Mouse (Mus musculus): ENCODE results near the gene D6Ertd527e. TPM values are rescaled to one million over a fixed set of nuclear protein-coding genes. Genes with fewer than 3 reads are reported as not detected.
A peak's percentile ranks its signal among the peaks of the same experiment; 100 is the strongest.

Gene D6Ertd527e
- polyA plus RNA-seq, 1 experiment from 2014 or later = 0.44 TPM

GRCm38 (mm10) chr6:87116596-87116995 is 12.1 kb downstream of the D6Ertd527e start:
- Histone ChIP-seq H3K9me3 (no peaks in the 10 kb centered on the region), H3K27me3 (no peaks in the 10 kb centered on the region), H3K9ac (no peak overlapping the region), H3K27ac (no peak overlapping the region), H3K4me2 (no peak overlapping the region), H3K4me1 (peaks cover 32% of the 10 kb centered on the region), H3K4me3 (no peak overlapping the region), H3K36me3 (no peaks in the 10 kb centered on the region)
- no peak for ATAC-seq (ENCODE audit: insufficient number of reproducible peaks, low FRiP score, low TSS enrichment, low read depth)
- 73% methylated on average over 7 of the region's 7 CpGs for WGBS

GRCm38 (mm10) chr6:87119066-87119837 is 14.7 kb downstream of the D6Ertd527e start:
- Histone ChIP-seq H3K9ac (no peak overlapping the region), H3K4me3 (no peak overlapping the region), H3K4me1 (peaks cover 21% of the 10 kb centered on the region), H3K27me3 (no peaks in the 10 kb centered on the region), H3K27ac (no peak overlapping the region), H3K36me3 (no peaks in the 10 kb centered on the region), H3K9me3 (no peaks in the 10 kb centered on the region), H3K4me2 (no peak overlapping the region)
- 78% methylated on average over 20 of the region's 20 CpGs for WGBS
- no peak for ATAC-seq (ENCODE audit: insufficient number of reproducible peaks, low FRiP score, low TSS enrichment, low read depth)

GRCm38 (mm10) chr6:87119975-87120374 is 15.4 kb downstream of the D6Ertd527e start:
- no peak overlapping the region for H3K9ac ChIP-seq
- WGBS = 45% methylated on average over 4 of the region's 4 CpGs
- no peak overlapping the region for H3K4me2 ChIP-seq
- H3K27me3 ChIP-seq = no peaks in the 10 kb centered on the region
- H3K4me1 ChIP-seq = peaks cover 21% of the 10 kb centered on the region
- H3K27ac ChIP-seq = no peak overlapping the region
- H3K36me3 ChIP-seq = no peaks in the 10 kb centered on the region
- H3K4me3 ChIP-seq = no peak overlapping the region
- no peaks in the 10 kb centered on the region for H3K9me3 ChIP-seq
- no peak for ATAC-seq (ENCODE audit: insufficient number of reproducible peaks, low FRiP score, low TSS enrichment, low read depth)

- Histone ChIP-seq H3K9ac (no peak overlapping the region), H3K27ac (no peak overlapping the region), H3K27me3 (no peaks in the 10 kb centered on the region), H3K9me3 (no peaks in the 10 kb centered on the region), H3K4me1 (peaks cover 20% of the 10 kb centered on the region), H3K4me3 (no peak overlapping the region), H3K4me2 (no peak overlapping the region), H3K36me3 (no peaks in the 10 kb centered on the region)
- WGBS = 87% methylated on average over 6 of the region's 6 CpGs
- ATAC-seq (ENCODE audit: insufficient number of reproducible peaks, low FRiP score, low TSS enrichment, low read depth) = no peak
Measured at GRCm38 (mm10) chr6:87120661-87121060, 16.1 kb downstream of the D6Ertd527e start.

- no peak for ATAC-seq (ENCODE audit: insufficient number of reproducible peaks, low FRiP score, low TSS enrichment, low read depth)
- no peaks in the 10 kb centered on the region for H3K27me3 ChIP-seq
- no peak overlapping the region for H3K4me3 ChIP-seq
- WGBS = 69% methylated on average over 7 of the region's 7 CpGs
- H3K9ac ChIP-seq = no peak overlapping the region
- H3K4me1 ChIP-seq = peaks cover 14% of the 10 kb centered on the region
- H3K4me2 ChIP-seq = no peak overlapping the region
- H3K36me3 ChIP-seq = no peaks in the 10 kb centered on the region
- no peaks in the 10 kb centered on the region for H3K9me3 ChIP-seq
- H3K27ac ChIP-seq = no peak overlapping the region
Measured at GRCm38 (mm10) chr6:87121961-87122360, 17.4 kb downstream of the D6Ertd527e start.

GRCm38 (mm10) chr6:87123406-87123805 is 18.9 kb downstream of the D6Ertd527e start:
- H3K4me1 ChIP-seq = peaks cover 20% of the 10 kb centered on the region
- H3K9me3 ChIP-seq = no peaks in the 10 kb centered on the region
- no peak overlapping the region for H3K4me3 ChIP-seq
- no peak for ATAC-seq (ENCODE audit: insufficient number of reproducible peaks, low FRiP score, low TSS enrichment, low read depth)
- H3K4me2 ChIP-seq = no peak overlapping the region
- no peak overlapping the region for H3K27ac ChIP-seq
- WGBS = 90% methylated on average over 6 of the region's 6 CpGs
- no peak overlapping the region for H3K9ac ChIP-seq
- H3K27me3 ChIP-seq = no peaks in the 10 kb centered on the region
- H3K36me3 ChIP-seq = no peaks in the 10 kb centered on the region

- H3K4me3 ChIP-seq = no peak overlapping the region
- H3K4me2 ChIP-seq = no peak overlapping the region
- no peaks in the 10 kb centered on the region for H3K9me3 ChIP-seq
- no peak for ATAC-seq (ENCODE audit: insufficient number of reproducible peaks, low FRiP score, low TSS enrichment, low read depth)
- peaks cover 20% of the 10 kb centered on the region for H3K4me1 ChIP-seq
- 87% methylated on average over 4 of the region's 4 CpGs for WGBS
- no peak overlapping the region for H3K9ac ChIP-seq
- no peak overlapping the region for H3K27ac ChIP-seq
- no peaks in the 10 kb centered on the region for H3K27me3 ChIP-seq
- H3K36me3 ChIP-seq = no peaks in the 10 kb centered on the region
Measured at GRCm38 (mm10) chr6:87123973-87124372, 19.4 kb downstream of the D6Ertd527e start.

GRCm38 (mm10) chr6:87127049-87127753 is 22.7 kb downstream of the D6Ertd527e start:
- H3K36me3 ChIP-seq = no peaks in the 10 kb centered on the region; the same call in 1 of the 2 replicates
- 0 out of 2 replicates have a peak, but pooled peaks have one; percentile 14 for ATAC-seq (ENCODE audit: insufficient number of reproducible peaks, low FRiP score, low TSS enrichment, low read depth)

GRCm38 (mm10) chr6:87129861-87130260 is 25.3 kb downstream of the D6Ertd527e start:
- Histone ChIP-seq H3K4me3 (no peak overlapping the region), H3K4me2 (no peak overlapping the region), H3K4me1 (peaks cover 23% of the 10 kb centered on the region), H3K36me3 (peaks cover 6% of the 10 kb centered on the region), H3K27ac (peak overlapping the region; percentile 30; the same call in 1 of the 2 replicates), H3K9ac (no peak overlapping the region), H3K27me3 (no peaks in the 10 kb centered on the region), H3K9me3 (no peaks in the 10 kb centered on the region)
- 72% methylated on average over 8 of the region's 8 CpGs for WGBS
- no peak for ATAC-seq (ENCODE audit: insufficient number of reproducible peaks, low FRiP score, low TSS enrichment, low read depth)

More at GRCm38 (mm10) chr6:87127049-87127753, 22.7 kb downstream of the D6Ertd527e start:
- H3K27ac ChIP-seq = no peak overlapping the region
- no peak overlapping the region for H3K4me2 ChIP-seq
- H3K4me1 ChIP-seq = peaks cover 23% of the 10 kb centered on the region
- H3K4me3 ChIP-seq = no peak overlapping the region
- H3K9ac ChIP-seq = no peak overlapping the region
- 45% methylated on average over 8 of the region's 8 CpGs for WGBS
- H3K27me3 ChIP-seq = no peaks in the 10 kb centered on the region
- no peaks in the 10 kb centered on the region for H3K9me3 ChIP-seq

GRCm38 (mm10) chr6:87130628-87131027 is 26.1 kb downstream of the D6Ertd527e start:
- Histone ChIP-seq H3K9ac (no peak overlapping the region), H3K4me1 (peaks cover 22% of the 10 kb centered on the region), H3K9me3 (no peaks in the 10 kb centered on the region), H3K36me3 (peaks cover 13% of the 10 kb centered on the region), H3K27ac (no peak overlapping the region), H3K4me3 (no peak overlapping the region), H3K27me3 (no peaks in the 10 kb centered on the region), H3K4me2 (no peak overlapping the region)
- no peak for ATAC-seq (ENCODE audit: insufficient number of reproducible peaks, low FRiP score, low TSS enrichment, low read depth)
- 94% methylated on average over 7 of the region's 7 CpGs for WGBS

- H3K4me3 ChIP-seq = no peak overlapping the region
- H3K4me1 ChIP-seq = peaks cover 20% of the 10 kb centered on the region
- no peak overlapping the region for H3K9ac ChIP-seq
- no peak overlapping the region for H3K4me2 ChIP-seq
- no peaks in the 10 kb centered on the region for H3K9me3 ChIP-seq
- no peak for ATAC-seq (ENCODE audit: insufficient number of reproducible peaks, low FRiP score, low TSS enrichment, low read depth)
- peaks cover 18% of the 10 kb centered on the region for H3K36me3 ChIP-seq
- no peaks in the 10 kb centered on the region for H3K27me3 ChIP-seq
- H3K27ac ChIP-seq = no peak overlapping the region
- whole genome bisulfite sequencing = 82% methylated on average over 1 of the region's 1 CpGs
Measured at GRCm38 (mm10) chr6:87131078-87131477, 26.5 kb downstream of the D6Ertd527e start.

GRCm38 (mm10) chr6:87133520-87133919 is 29.0 kb downstream of the D6Ertd527e start:
- Histone ChIP-seq H3K4me1 (peaks cover 11% of the 10 kb centered on the region; the same call in 1 of the 2 replicates), H3K4me2 (no peak overlapping the region), H3K4me3 (no peak overlapping the region), H3K9ac (no peak overlapping the region), H3K27ac (no peak overlapping the region), H3K9me3 (no peaks in the 10 kb centered on the region), H3K36me3 (peaks cover 26% of the 10 kb centered on the region), H3K27me3 (no peaks in the 10 kb centered on the region)
- WGBS = 49% methylated on average over 3 of the region's 3 CpGs
- ATAC-seq (ENCODE audit: insufficient number of reproducible peaks, low FRiP score, low TSS enrichment, low read depth) = no peak

Data from limb, embryonic 15.5 days (tissue).